Mouse (Mus musculus): ENCODE results near the gene Lmtk2. TPM values are rescaled to one million over a fixed set of nuclear protein-coding genes. Genes with fewer than 3 reads are reported as not detected.

The Lmtk2 gene
- total RNA-seq (2023), result 35.8 TPM

GRCm38 (mm10) chr5:144100149-144100935 is at the start of gene Lmtk2:
TSS of gene Lmtk2 (plus strand) at chr5:144100436.

GRCm38 (mm10) chr5:144189950-144190583 is 89.8 kb downstream of the Lmtk2 start, which contains the start of gene Bhlha15:
TSS of gene Bhlha15 (plus strand) at chr5:144190286.

DNA sequence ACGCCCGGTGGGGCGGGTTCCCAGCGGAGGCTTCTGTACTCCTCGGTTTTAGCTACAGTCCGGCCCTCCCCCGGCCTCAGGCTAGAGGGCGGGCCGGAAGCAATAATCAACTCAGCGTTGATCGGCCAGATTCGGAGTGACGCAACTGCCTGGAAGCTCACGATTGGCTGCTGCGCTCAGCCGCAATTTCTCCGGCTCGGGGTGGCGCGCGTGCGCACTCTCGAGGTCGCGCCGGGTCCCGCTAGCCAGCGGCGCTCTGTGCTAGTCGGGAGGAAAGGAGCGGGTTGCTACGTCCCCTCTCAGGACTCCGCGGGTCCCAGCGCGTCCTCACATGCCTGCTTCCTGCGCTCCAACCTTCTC is 123.2 kb downstream of the Lmtk2 start, which contains the start of gene Tecpr1:
Tecpr1 (minus strand) TSS at position 113 of the 360 bp plus-strand sequence.

Other genes with a start within 250 kb of the Lmtk2 start
- 0.32 TPM for gene Ankrd61, start 202.8 kb upstream of the Lmtk2 start, total RNA-seq (2023)
- 20.6 TPM for gene Aimp2, start 190.6 kb upstream of the Lmtk2 start, total RNA-seq (2023)
- gene Pms2, start 190.5 kb upstream of the Lmtk2 start, total RNA-seq (2023), result 36.9 TPM
- 3.1 TPM for gene Gm42421, start 172.3 kb upstream of the Lmtk2 start, total RNA-seq (2023)
- gene Rsph10b, start 167.4 kb upstream of the Lmtk2 start, total RNA-seq (2023), result 0.38 TPM
- 80.4 TPM for gene Ccz1, start 85.6 kb upstream of the Lmtk2 start, total RNA-seq (2023)
- not detected for gene Ocm, start 73.8 kb upstream of the Lmtk2 start, total RNA-seq (2023)
- 0.94 TPM for gene Bhlha15, start 89.8 kb downstream of the Lmtk2 start, total RNA-seq (2023)
- gene Tecpr1, start 123.2 kb downstream of the Lmtk2 start, total RNA-seq (2023), result 554 TPM
- gene Bri3, start 144.0 kb downstream of the Lmtk2 start, total RNA-seq (2023), result 67.1 TPM

Measured in CD4-positive naive resting alpha-beta T cell, adult 76 days (primary cell).